Mouse (Mus musculus): ENCODE measurements around the gene Col6a3.

Gene Col6a3

GRCm38 (mm10) chr1:90797276-90797891 lies 46.4 kb downstream of the Col6a3 start:
- no peak for DNase-seq (ENCODE audit: low read depth in 1 of 2, low spot score in 2 of 2)

DNA sequence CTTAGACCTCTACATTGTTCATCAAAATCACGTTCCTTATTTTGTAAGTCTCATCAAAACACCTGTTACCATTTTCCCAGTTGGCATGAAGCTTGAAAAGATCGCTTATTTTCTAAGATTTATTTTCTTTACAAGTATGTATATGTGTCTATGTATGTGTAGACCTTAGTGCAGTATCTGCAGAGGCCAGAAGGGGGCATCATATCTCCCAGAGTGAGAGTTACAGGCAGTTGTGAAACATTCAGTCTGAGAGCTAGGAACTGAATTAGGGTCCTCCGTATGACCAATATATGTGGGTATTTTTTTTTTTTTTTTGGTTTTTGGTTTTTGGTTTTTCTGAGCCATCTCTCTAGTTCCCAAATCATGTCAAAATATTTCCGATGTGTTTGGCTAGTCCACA lies 50.4 kb downstream of the Col6a3 start:
- no peak for DNase-seq (ENCODE audit: low read depth in 1 of 2, low spot score in 2 of 2)

GRCm38 (mm10) chr1:90790925-90791324 lies 52.8 kb downstream of the Col6a3 start:
- DNase-seq (ENCODE audit: low read depth in 1 of 2, low spot score in 2 of 2), result no peak

DNA sequence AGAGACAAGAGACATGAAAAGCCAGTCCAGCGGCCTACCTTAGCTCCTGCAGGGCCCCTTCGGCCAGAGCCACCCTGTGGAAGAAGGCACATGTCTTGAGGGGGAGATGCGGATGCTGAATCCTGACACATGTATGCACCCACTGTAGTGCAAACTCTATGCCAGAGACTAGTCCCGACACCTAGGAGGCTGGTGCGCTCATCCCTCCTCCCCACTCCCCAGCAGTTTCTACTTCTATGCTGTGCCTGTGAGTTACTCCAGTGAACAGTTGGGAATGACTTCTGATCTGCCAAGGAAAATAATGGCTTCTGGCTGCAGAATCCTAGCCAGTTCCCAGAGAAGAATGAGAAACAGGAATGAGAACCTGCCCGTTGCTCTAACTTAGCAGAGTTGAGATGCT lies 54.3 kb downstream of the Col6a3 start:
- DNase-seq (ENCODE audit: low read depth in 1 of 2, low spot score in 2 of 2), result no peak

DNA sequence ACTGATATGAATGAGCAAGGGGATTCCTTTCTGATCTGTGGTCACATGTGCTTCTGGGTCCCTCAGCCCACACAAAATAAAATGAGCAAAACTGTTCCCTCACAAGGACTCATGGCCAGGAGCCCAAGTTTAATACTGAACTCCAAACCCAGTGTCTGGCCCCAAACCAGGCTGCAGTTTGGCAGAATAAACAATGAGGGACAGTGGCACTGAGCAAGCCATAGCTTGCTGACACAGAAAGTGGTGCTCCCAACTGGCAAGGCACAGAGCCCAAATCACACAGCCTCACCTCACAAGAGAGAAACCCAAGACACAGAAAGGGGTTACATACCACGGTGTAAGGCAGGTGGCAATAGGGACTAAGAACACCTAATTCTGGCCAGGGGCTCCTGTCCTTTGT lies 63.3 kb downstream of the Col6a3 start:
- DNase-seq (ENCODE audit: low read depth in 1 of 2, low spot score in 2 of 2), result no peak

GRCm38 (mm10) chr1:90779072-90779471 lies 64.7 kb downstream of the Col6a3 start:
- no peak for DNase-seq (ENCODE audit: low read depth in 1 of 2, low spot score in 2 of 2)

DNA sequence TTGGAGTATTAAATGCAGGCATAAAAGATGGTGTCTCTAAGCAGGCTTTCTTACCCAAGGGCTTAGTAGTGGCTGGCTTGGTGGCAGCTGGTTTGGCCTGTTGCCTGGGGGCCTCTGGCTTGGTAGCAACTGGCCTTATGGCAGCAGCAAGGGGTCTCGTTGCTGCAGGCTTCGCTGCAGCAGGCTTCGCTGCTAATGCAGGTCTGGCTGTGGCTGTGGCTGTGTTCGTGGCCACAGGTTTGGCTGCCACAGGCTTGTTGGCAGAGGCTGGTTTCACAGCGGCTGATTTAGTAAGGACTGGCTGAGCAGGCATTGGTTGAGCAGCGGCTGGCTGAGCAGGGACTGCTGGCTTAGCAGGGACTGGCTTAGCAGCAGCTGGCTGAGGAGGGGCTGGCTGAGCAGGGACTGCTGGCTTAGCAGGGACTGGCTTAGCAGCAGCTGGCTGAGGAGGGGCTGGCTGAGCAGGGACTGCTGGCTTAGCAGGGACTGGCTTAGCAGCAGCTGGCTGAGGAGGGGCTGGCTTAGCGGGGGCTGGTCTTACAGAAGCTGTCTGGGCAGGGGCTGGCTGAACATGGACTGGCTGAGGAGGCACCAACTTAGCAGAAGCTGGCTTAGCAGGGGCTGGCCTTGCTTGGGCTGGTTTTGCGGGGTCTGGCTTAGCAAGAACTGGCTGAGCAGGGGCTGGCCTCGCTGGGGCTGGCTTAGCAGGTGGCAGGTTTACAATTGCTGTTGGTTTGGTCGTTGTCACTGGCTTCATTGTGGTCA lies 68.1 kb downstream of the Col6a3 start:
- DNase-seq (ENCODE audit: low read depth in 1 of 2, low spot score in 2 of 2), result no peak

GRCm38 (mm10) chr1:90771172-90771571 lies 72.6 kb downstream of the Col6a3 start:
- no peak for DNase-seq (ENCODE audit: low read depth in 1 of 2, low spot score in 2 of 2)

DNA sequence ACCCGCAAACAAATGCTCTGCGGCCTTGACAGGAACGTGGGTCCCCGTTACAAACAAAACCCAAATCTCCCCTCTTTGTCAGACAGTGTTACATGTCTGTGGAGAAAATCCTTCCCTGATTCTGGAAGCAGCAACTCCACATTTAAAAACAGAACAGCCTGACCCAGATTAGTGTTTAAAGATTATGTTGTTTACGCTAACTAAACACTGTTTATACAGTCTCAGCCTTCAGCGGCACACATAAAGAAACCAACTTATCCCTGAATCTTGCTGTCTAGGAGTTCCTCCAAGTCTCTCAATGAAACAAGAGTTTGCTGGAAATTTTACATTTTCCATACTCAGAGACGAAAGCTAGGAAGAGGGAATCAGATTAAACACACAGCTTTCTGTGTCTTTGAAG lies 73.7 kb downstream of the Col6a3 start:
- no peak for DNase-seq (ENCODE audit: low read depth in 1 of 2, low spot score in 2 of 2)

GRCm38 (mm10) chr1:90769301-90769700 lies 74.5 kb downstream of the Col6a3 start:
- no peak for DNase-seq (ENCODE audit: low read depth in 1 of 2, low spot score in 2 of 2)

DNA sequence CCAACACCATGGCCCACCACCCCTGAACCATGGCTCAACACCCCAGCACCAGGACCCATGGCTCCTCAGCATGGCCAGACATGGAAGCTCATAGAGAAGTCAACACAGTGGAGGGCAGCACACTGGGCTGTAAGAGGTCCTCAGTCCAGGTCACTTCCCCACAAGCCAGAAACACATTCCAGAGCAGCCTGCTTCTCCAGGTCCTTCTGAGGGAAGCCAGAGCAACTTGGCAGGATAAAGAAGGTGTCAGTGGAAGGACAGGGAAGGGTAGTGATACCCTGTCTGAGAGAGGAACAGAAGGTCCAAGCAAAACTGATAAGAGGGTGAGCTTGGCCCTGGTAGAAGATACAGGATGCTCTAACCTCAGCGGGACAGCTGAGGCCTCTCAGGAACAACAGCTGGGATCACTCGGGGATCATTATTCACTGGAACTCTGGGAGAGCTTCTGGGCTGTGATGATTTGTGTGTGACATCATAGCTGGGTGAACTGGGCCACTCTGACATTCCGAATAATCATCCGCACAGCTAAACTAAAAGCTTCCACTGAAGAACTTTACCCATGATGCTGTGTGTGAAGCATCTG lies 85.6 kb downstream of the Col6a3 start:
- DNase-seq (ENCODE audit: low read depth in 1 of 2, low spot score in 2 of 2), result no peak

DNA sequence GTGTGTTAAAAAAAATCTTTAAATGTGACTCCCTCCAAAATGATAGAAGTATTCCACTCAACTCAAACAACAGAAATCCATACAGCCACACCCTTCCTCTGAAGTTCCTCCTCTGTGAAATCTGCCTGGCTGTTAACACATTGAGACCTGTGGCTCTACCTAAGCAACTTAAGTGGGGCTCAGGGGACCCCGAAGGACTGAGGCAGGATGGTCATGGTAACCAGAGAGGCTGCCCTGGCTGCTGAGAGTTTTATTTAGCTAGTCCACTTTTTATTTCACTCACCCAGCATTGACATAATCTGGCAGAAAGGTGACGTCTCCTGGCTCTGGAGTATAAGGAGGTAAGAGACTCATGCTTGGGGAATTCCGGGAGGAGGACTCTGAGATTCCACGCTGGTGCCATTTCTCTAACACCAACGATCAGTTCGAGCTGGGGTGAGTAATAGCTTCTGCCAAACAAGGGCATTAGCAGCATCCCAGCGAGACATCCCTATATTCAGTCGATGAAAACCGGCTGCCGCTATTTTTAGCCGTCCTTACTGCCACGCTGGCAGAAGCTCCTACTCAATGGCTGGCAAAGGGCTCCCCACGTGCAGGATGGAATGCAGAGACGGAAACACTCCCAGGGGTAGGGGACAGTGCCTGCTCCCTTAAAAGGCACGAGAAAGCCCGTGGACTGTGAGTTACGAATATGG lies 89.8 kb downstream of the Col6a3 start:
- DNase-seq (ENCODE audit: low read depth in 1 of 2, low spot score in 2 of 2), result no peak

- no peak for DNase-seq (ENCODE audit: low read depth in 1 of 2, low spot score in 2 of 2)
Measured at GRCm38 (mm10) chr1:90751221-90751620, 92.5 kb downstream of the Col6a3 start.

DNA sequence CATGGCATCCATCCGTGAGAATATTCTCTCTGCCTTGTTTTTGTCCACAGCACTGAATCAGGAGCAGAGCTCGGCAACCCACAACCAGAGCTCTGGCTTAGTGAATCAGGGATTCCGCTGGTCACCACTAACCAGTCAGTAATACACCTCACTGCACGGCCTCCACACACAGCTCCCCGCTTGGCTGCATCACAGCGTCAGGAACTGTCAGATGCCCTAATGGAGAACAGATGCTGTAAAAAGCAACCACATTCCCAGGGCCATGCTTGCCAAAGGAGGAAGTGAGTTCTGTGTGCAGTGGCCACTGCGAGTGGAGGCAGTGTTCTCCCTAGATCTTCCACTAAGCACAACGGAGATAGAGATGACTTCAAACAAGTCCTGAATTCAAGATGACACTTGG lies 93.6 kb downstream of the Col6a3 start:
- DNase-seq (ENCODE audit: low read depth in 1 of 2, low spot score in 2 of 2), result no peak

GRCm38 (mm10) chr1:90748544-90748943 lies 95.2 kb downstream of the Col6a3 start:
- no peak for DNase-seq (ENCODE audit: low read depth in 1 of 2, low spot score in 2 of 2)

GRCm38 (mm10) chr1:90743941-90744386 lies 99.8 kb downstream of the Col6a3 start:
- no peak for DNase-seq (ENCODE audit: low read depth in 1 of 2, low spot score in 2 of 2)

- DNase-seq (ENCODE audit: low read depth in 1 of 2, low spot score in 2 of 2), result no peak
Measured at GRCm38 (mm10) chr1:90743445-90743844, 100.3 kb downstream of the Col6a3 start.

GRCm38 (mm10) chr1:90742641-90743040 lies 101.1 kb downstream of the Col6a3 start:
- no peak for DNase-seq (ENCODE audit: low read depth in 1 of 2, low spot score in 2 of 2)

- no peak for DNase-seq (ENCODE audit: low read depth in 1 of 2, low spot score in 2 of 2)
Measured at GRCm38 (mm10) chr1:90740216-90741170, 103.3 kb downstream of the Col6a3 start.

DNA sequence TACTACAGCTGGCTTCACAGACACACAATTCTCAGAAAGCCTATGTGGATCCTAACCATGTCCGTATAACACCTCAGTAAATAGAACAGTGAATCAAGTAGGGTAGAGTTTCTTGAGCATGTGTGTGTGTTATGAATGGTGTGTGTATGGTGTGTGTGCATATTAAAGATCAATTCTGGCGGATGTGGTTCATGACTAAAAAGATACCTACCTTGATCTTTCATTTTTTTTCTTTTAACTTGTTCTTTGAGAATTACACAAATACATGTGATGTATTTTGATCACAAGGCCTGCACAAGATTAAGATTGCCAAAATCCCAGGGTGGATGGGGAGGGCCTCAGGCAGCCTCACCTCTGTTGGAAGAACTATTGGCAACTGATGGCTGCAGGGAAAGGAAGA lies 104.9 kb downstream of the Col6a3 start:
- DNase-seq (ENCODE audit: low read depth in 1 of 2, low spot score in 2 of 2), result no peak

DNA sequence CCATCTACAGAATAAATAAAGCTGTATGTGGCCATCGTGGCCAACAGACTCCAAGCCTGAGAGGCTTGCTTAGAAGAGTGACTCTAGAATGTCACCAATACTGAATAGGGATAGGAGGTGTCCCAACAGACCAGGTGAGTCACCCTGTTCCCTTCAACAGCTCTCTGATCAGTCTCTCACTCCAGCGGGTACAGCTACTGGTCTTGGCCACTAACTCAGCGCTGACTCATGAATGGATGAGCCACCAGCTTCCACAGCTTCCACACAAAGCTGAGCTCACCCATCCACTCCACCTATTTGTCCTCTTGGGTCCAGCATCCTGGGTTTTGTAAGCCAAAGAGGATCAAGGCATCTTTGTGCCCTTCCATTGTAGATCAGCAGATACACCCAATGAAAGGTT lies 114.3 kb downstream of the Col6a3 start:
- no peak for DNase-seq (ENCODE audit: low read depth in 1 of 2, low spot score in 2 of 2)
